25 mouse cellular contexts compared by ENCODE assay signal in genomic region chr11:104392153-104392552, GRCm38 (mm10).
"Had no signal": no experiment of that assay in that cellular context is flagged by ENCODE, and none has a peak within 500 bp of the region (broad histone marks: within the 10 kb centered on the region; RNA-seq: fewer than 3 reads in every experiment).

No protein-coding gene starts in this region.

- H3K27ac ChIP-seq: heart, adult 2 months; heart, embryonic 13.5 days; heart, embryonic 15.5 days; hindbrain, embryonic 13.5 days; hindbrain, embryonic 15.5 days; hindbrain, postnatal 0 days; kidney, embryonic 15.5 days; kidney, postnatal 0 days; limb, embryonic 13.5 days; limb, embryonic 15.5 days had no signal

- H3K36me3 ChIP-seq: heart, embryonic 15.5 days; hindbrain, embryonic 13.5 days; hindbrain, embryonic 15.5 days; limb, embryonic 15.5 days had no signal

- H3K4me3 ChIP-seq: heart, adult 2 months; heart, embryonic 13.5 days; heart, embryonic 15.5 days; hindbrain, embryonic 13.5 days; hindbrain, embryonic 15.5 days; kidney, embryonic 15.5 days; limb, embryonic 13.5 days; limb, embryonic 15.5 days had no signal

- H3K9me3 ChIP-seq: heart, embryonic 13.5 days; heart, embryonic 15.5 days; hindbrain, embryonic 13.5 days; hindbrain, embryonic 15.5 days; kidney, embryonic 15.5 days; limb, embryonic 13.5 days; limb, embryonic 15.5 days had no signal

- H3K27me3 ChIP-seq: heart, embryonic 13.5 days; heart, embryonic 15.5 days; hindbrain, embryonic 13.5 days; hindbrain, embryonic 15.5 days; kidney, embryonic 15.5 days; limb, embryonic 13.5 days; limb, embryonic 15.5 days had no signal

- ATAC-seq: hindbrain, postnatal 0 days; intestine, embryonic 16.5 days had no signal

- H3K9ac ChIP-seq: heart, embryonic 13.5 days; heart, embryonic 15.5 days; hindbrain, embryonic 13.5 days; hindbrain, embryonic 15.5 days; kidney, embryonic 15.5 days; limb, embryonic 13.5 days; limb, embryonic 15.5 days had no signal

- DNase-seq: gastrocnemius, postnatal 14 days; gastrocnemius, postnatal 36 days; heart, adult 11 months; heart, adult 2 months; heart, postnatal 14 days; heart, postnatal 36 days; kidney, adult 11 months; kidney, adult 2 months; kidney, adult 9 months; kidney, postnatal 14 days; kidney, postnatal 36 days; layer of hippocampus, adult 9-11 months; layer of hippocampus, postnatal 36 days; left cerebral cortex, postnatal 4 days had no signal

- H3K4me2 ChIP-seq: heart, embryonic 11.5 days; heart, embryonic 13.5 days; heart, embryonic 15.5 days; hindbrain, embryonic 13.5 days; hindbrain, embryonic 15.5 days; kidney, embryonic 15.5 days; limb, embryonic 13.5 days; limb, embryonic 15.5 days had no signal

- H3K4me1 ChIP-seq: hindbrain, embryonic 13.5 days; hindbrain, embryonic 15.5 days; kidney, embryonic 15.5 days; limb, embryonic 13.5 days; limb, embryonic 15.5 days had no signal
